Comparison of ENCODE assay signal across 11 mouse cellular contexts in the genomic region with DNA sequence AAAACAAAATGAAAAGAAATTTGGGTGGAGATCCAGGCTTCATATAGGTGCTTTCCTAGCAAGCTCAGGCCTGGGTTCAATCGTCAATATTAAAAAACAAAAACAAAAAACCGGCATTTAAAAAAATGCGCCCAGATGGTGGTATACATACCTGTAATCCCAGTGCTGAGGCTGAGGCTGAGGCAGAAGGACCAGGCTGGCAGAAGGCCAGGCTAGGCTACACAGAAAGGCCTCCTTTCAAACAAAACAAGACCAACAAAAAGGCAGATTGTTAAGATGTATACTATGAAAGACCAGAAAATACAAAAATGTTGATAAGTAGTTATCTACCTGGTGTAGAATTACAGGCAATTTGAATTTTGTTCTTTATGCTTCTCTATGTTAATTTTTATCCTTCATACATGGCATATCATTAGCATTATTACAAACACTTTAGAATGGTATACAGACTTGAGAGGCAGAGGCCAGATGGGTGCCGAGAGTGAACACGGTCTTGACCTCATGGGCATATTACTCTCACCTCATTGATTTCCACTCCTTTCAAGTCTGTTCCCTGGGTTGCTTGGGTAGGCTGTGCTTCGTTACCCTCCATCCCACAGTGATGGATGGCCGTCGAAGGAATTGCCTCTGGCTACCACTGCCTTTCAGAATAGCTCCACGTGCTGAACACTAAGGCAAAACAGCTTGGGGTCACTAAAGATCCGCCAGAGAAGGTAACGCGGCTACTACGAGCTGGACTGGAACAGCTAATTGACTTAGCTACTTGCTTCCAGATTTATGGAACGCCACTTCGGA.
DNase-seq lines count a peak whose midpoint lies in the region; ATAC-seq lines count a peak whose summit lies in the region.
"Had no signal": no experiment of that assay in that cellular context is flagged by ENCODE, and none has a peak within 500 bp of the region (broad histone marks: within the 10 kb centered on the region; RNA-seq: fewer than 3 reads in every experiment).

No protein-coding gene starts in this region.

- ATAC-seq in hindbrain, embryonic 11.5 days (ENCODE audit: low FRiP score) = peak; percentile 92
- peak; percentile 89 for ATAC-seq in neural tube, embryonic 11.5 days (ENCODE audit: insufficient read depth, low FRiP score, low TSS enrichment)
- no peak for ATAC-seq in intestine, embryonic 16.5 days

- H3K9me3 ChIP-seq in embryonic facial prominence, embryonic 10.5 days = no peaks in the 10 kb centered on the region
- H3K9me3 ChIP-seq in hindbrain, embryonic 11.5 days (ENCODE audit: control insufficient read depth, low read length) = no peaks in the 10 kb centered on the region
- H3K9me3 ChIP-seq in neural tube, embryonic 11.5 days (ENCODE audit: control insufficient read depth, low read length) = no peaks in the 10 kb centered on the region
- no peaks in the 10 kb centered on the region for H3K9me3 ChIP-seq in intestine, embryonic 16.5 days (ENCODE audit: control insufficient read depth, low read length)
- H3K9me3 ChIP-seq: heart, embryonic 15.5 days; limb, embryonic 15.5 days had no signal

- H3K4me2 ChIP-seq in hindbrain, embryonic 11.5 days (replicated peaks; ENCODE audit: low read depth, low read length) = no peak overlapping the region
- H3K4me2 ChIP-seq in neural tube, embryonic 11.5 days (ENCODE audit: low read depth) = no peak overlapping the region
- no peak overlapping the region for H3K4me2 ChIP-seq in intestine, embryonic 16.5 days (ENCODE audit: low read depth, low read length)
- H3K4me2 ChIP-seq: heart, embryonic 15.5 days; limb, embryonic 15.5 days had no signal

- H3K36me3 ChIP-seq in embryonic facial prominence, embryonic 10.5 days (replicated peaks) = no peaks in the 10 kb centered on the region
- H3K36me3 ChIP-seq in hindbrain, embryonic 11.5 days (ENCODE audit: control insufficient read depth, insufficient read depth, low read length) = no peaks in the 10 kb centered on the region
- H3K36me3 ChIP-seq in neural tube, embryonic 11.5 days (ENCODE audit: control insufficient read depth, insufficient read depth, low read length) = no peaks in the 10 kb centered on the region
- no peaks in the 10 kb centered on the region for H3K36me3 ChIP-seq in intestine, embryonic 16.5 days (ENCODE audit: control insufficient read depth, insufficient read depth, low read length)
- H3K36me3 ChIP-seq: heart, embryonic 15.5 days; limb, embryonic 15.5 days had no signal

- peaks cover 21% of the 10 kb centered on the region for H3K4me1 ChIP-seq in embryonic facial prominence, embryonic 10.5 days
- H3K4me1 ChIP-seq in hindbrain, embryonic 11.5 days (replicated peaks; ENCODE audit: control insufficient read depth, insufficient read depth, low read length) = peaks cover 4% of the 10 kb centered on the region; the same call in 1 of the 2 replicates
- H3K4me1 ChIP-seq in neural tube, embryonic 11.5 days (ENCODE audit: control insufficient read depth, insufficient read depth, low read length) = peaks cover 6% of the 10 kb centered on the region; the same call in 1 of the 2 replicates
- no peaks in the 10 kb centered on the region for H3K4me1 ChIP-seq in intestine, embryonic 16.5 days (ENCODE audit: control insufficient read depth, insufficient read depth, low read length)
- H3K4me1 ChIP-seq: limb, embryonic 15.5 days had no signal

- peak; percentile 28 to 45 for DNase-seq in kidney, postnatal 4 days
- no peak for DNase-seq in kidney, adult 18-20 months
- peak; percentile 36 for DNase-seq in embryonic facial prominence, embryonic 10.5 days (ENCODE audit: low spot score)
- peak; percentile 63 for DNase-seq in hindbrain, embryonic 11.5 days (ENCODE audit: low spot score)
- DNase-seq in neural tube, embryonic 11.5 days (ENCODE audit: low spot score) = peak; percentile 84
- DNase-seq in urinary bladder, adult 18-20 months (ENCODE audit: low spot score in 2 of 2) = no peak
- no peak for DNase-seq in adrenal gland, adult (ENCODE audit: inconsistent age in 2 of 2, low spot score in 1 of 2)

- no peak overlapping the region for H3K27ac ChIP-seq in embryonic facial prominence, embryonic 10.5 days (replicated peaks)
- H3K27ac ChIP-seq in hindbrain, embryonic 11.5 days (ENCODE audit: low read depth, low read length) = 0 out of 2 replicates have a peak overlapping the region, but pooled peaks have one; percentile 45
- no peak overlapping the region; the same call in 1 of the 2 replicates for H3K27ac ChIP-seq in neural tube, embryonic 11.5 days (ENCODE audit: low read depth, low read length)
- H3K27ac ChIP-seq in intestine, embryonic 16.5 days (ENCODE audit: low read length) = no peak overlapping the region
- H3K27ac ChIP-seq: heart, embryonic 15.5 days; limb, embryonic 15.5 days had no signal

- no peak overlapping the region for H3K4me3 ChIP-seq in embryonic facial prominence, embryonic 10.5 days
- no peak overlapping the region for H3K4me3 ChIP-seq in hindbrain, embryonic 11.5 days (ENCODE audit: low read depth, low read length)
- no peak overlapping the region for H3K4me3 ChIP-seq in neural tube, embryonic 11.5 days (ENCODE audit: low read depth, low read length)
- no peak overlapping the region for H3K4me3 ChIP-seq in intestine, embryonic 16.5 days (ENCODE audit: low read length)
- H3K4me3 ChIP-seq: heart, embryonic 15.5 days; limb, embryonic 15.5 days; myocyte had no signal

- no peaks in the 10 kb centered on the region for H3K27me3 ChIP-seq in embryonic facial prominence, embryonic 10.5 days (replicated peaks; ENCODE audit: low read depth, poor library complexity, severe bottlenecking)
- H3K27me3 ChIP-seq in hindbrain, embryonic 11.5 days (ENCODE audit: control insufficient read depth, insufficient read depth, low read length) = no peaks in the 10 kb centered on the region
- H3K27me3 ChIP-seq in neural tube, embryonic 11.5 days (ENCODE audit: control insufficient read depth, insufficient read depth, low read length) = 0 out of 2 replicates have a peak, but pooled peaks cover 2% of the 10 kb centered on the region
- no peaks in the 10 kb centered on the region for H3K27me3 ChIP-seq in intestine, embryonic 16.5 days (replicated peaks; ENCODE audit: control insufficient read depth, insufficient read depth, low read length)
- H3K27me3 ChIP-seq: heart, embryonic 15.5 days; limb, embryonic 15.5 days had no signal

- WGBS in embryonic facial prominence, embryonic 10.5 days = 47% methylated on average over 15 of the region's 15 CpGs
- WGBS in hindbrain, embryonic 11.5 days = 41% methylated on average over 15 of the region's 15 CpGs
- 25% methylated on average over 15 of the region's 15 CpGs for WGBS in neural tube, embryonic 11.5 days
- 68% methylated on average over 15 of the region's 15 CpGs for WGBS in intestine, embryonic 16.5 days

- H3K9ac ChIP-seq in hindbrain, embryonic 11.5 days (ENCODE audit: low read depth, low read length) = no peak overlapping the region
- no peak overlapping the region for H3K9ac ChIP-seq in neural tube, embryonic 11.5 days (ENCODE audit: low read length)
- no peak overlapping the region for H3K9ac ChIP-seq in intestine, embryonic 16.5 days (ENCODE audit: low read depth, low read length)
- H3K9ac ChIP-seq: heart, embryonic 15.5 days; limb, embryonic 15.5 days had no signal

Comparison
In these comparisons a context has a peak if more than half of its experiments do, and no peak if none do; other contexts are left out.
1. DNase-seq: peak in kidney, postnatal 4 days (2 of 2), embryonic facial prominence, embryonic 10.5 days (single experiment), hindbrain, embryonic 11.5 days (single experiment) and neural tube, embryonic 11.5 days (single experiment); none in kidney, adult 18-20 months (single experiment), urinary bladder, adult 18-20 months (0 of 2) and adrenal gland, adult (0 of 2).